Mouse (Mus musculus) embryonic stem cell, embryonic (primary cell): Measurements from ENCODE around the gene Gm39115.
"Not testable (repeated sequence)": the region's sequence is repeated elsewhere in the genome, so short reads cannot be mapped to it uniquely, and the experiment has no call there.

Experiments used
- CTCF ChIA-PET, 4 experiments: fragments of 300-600 bp in 2 of 4; fragments of 350-600 bp in 2 of 4; sonication (Branson Sonifier 250); formaldehyde crosslinking; loops; one replicate each; lab custom pipeline; 2022; ENCODE audit warnings: inconsistent platforms in 2 of 4; lab: Charles Lee
- POLR2A ChIA-PET, 4 experiments: fragments of 300-600 bp in 2 of 4; fragments of 350-600 bp in 2 of 4; sonication (Branson Sonifier 250); formaldehyde crosslinking; loops; one replicate each; lab custom pipeline; 2022; ENCODE audit warnings: antibody characterized with exemption in 4 of 4, inconsistent platforms in 1 of 4; lab: Charles Lee

The Gm39115 gene

DNA sequence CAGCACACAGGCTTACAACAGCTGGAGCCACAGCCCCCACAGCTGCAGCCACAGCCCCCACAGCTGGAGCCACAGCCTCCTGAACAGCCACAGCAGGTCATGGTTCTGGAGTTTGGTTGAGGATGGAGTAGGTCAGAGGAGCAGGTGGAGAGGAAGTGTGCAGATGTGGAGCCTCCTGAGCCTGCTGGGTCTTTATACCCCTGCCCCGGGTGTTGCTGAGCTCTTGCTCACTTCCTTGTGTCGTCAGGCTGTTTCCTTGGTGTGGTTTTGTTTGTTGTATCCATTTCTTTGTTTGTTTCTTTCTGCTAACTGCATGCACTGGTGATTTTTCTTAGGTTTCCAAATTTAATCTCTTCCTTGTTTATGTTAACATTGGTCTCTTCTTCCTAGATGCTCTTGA lies at the start of gene Gm39115:
TSS of gene Gm39115 (minus strand) at position 101 of the 400 bp plus-strand sequence.
- CTCF ChIA-PET, POLR2A ChIA-PET: not testable (repeated sequence)

DNA sequence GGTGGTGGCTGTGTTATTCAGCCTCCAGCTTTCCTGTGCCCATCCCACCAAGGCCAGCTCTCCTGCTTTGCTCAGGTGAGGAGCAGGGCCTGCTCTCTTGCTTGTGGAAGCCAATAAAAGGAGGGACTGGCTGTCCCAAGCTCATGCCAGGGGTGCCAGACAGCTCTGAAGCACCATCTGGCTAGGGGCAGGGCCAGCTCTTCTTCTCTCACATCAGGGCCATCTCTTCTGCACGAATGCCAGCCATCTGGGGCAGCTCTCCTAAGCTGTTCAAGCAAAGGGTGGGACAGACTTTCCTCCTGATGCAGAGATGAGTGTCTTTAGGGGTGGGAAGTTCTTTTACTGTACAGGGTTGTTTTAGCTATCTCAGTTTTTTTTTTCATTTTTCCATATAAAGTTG lies 45.2 kb upstream of the Gm39115 start:
- CTCF ChIA-PET, result interaction anchor here in 1 of 4 experiments (0.6 kb wide), 1 partner anchor 793 kb away, joined by 3 read pairs; no protein-coding TSS in a partner anchor
- POLR2A ChIA-PET, result no interaction called here

DNA sequence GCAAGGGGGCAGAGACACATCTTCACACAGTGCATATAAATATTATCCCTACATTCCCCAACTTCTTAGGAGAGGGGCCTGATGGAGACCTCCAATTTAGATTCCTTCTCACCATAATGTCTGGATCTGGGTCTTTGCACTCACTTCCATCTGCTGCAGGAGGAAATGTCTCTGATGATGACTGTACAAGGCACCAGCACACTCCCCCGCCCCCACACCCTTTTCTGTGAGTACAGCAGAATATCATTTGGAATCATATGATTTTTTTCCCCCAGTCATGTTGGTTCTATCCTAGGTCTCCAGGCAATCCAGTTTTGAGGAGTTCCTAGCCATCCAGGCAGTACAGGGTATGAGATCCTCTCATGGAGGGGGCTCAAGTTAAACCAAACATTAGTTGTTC lies 42.9 kb upstream of the Gm39115 start:
- CTCF ChIA-PET, result no interaction called here

DNA sequence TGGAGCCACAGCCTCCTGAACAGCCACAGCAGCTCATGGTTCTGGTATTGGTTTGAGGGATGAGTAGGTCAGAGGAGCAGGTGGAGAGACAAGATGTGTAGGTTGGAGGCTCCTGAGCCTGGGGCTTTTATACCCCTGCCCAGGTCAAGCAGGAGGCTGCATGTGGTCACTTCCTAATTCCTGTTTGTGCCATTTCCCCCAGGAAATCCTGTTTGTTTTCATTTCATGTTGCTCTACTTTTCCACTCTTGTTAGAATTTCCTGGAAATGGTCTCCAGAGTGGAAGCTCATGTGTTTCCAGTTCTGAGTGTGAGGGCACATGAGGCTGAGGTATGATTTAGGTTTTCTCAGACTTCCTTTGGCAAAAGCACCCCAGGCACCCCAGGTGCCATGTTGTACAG lies 40.1 kb upstream of the Gm39115 start, which contains the start of gene Krtap5-2:
TSS of gene Krtap5-2 (minus strand) at position 101 of the 400 bp plus-strand sequence.
- POLR2A ChIA-PET, result interaction anchor here in 1 of 4 experiments (0.5 kb wide), 1 partner anchor 870 kb away, joined by 3 read pairs; no protein-coding TSS in a partner anchor
- CTCF ChIA-PET, result not testable (repeated sequence)

More for the DNA sequence above, 42.9 kb upstream of the Gm39115 start:
- POLR2A ChIA-PET, result no interaction called here

DNA sequence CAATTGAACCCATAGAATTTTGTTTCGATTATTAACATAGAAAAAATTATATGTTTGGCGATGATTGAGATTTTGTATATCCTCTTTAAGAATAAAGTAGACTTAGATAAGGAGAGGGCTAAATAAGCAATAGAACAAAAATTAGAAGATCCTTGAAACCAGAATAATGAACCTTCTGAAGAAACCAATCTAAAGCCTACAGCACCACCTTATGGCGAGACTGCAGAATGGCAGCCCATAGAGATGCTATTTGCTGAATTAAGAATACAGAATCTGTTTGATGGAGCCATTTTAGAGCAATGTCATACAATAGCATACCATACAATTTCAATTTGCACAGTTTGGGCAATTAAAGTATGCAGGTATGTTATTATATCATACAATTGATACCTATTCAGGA lies 34.0 kb upstream of the Gm39115 start:
- ChIA-PET POLR2A (no interaction called here), CTCF (no interaction called here)

DNA sequence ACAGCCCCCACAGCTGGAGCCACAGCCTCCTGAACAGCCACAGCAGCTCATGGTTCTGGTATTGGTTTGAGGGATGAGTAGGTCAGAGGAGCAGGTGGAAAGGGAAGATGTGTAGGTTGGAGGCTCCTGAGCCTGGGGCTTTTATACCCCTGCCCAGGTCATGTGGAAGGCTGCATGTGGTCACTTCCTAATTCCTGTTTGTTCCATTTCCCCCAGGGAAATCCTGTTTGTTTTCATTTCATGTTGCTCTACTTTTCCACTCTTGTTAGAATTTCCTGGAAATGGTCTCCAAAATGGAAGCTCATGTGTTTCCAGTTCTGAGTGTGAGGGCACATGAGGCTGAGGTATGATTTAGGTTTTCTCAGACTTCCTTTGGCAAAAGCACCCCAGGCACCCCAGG lies 29.8 kb upstream of the Gm39115 start, which contains the start of gene Gm4553:
TSS of gene Gm4553 (minus strand) at position 101 of the 400 bp plus-strand sequence.
- CTCF ChIA-PET, result not testable (repeated sequence)

DNA sequence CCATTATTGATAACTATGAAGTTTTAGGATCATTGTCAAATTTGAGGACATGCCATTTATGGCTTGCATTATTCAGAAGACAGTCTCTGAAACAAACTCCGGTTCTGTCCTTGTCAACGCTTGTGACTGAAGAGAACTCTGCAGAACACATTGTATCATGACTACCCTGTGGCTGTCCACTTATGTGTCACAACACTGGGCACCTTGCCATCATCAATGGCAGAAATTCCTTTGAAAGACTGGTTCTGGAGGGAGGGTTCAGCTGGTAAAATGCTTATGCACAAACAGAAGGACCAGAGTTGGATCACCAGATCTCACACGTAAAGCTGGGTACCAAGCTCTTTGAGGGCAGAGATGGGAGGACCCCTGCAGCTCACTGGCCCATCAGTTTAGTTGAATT lies 23.5 kb upstream of the Gm39115 start:
- ChIA-PET POLR2A (no interaction called here), CTCF (interaction anchor here in 1 of 4 experiments (1.3 kb wide), 1 partner anchor 64 kb away, joined by 3 read pairs; the partner anchor contains the start of gene Dusp8)

More for the DNA sequence above, 29.8 kb upstream of the Gm39115 start, which contains the start of gene Gm4553:
- POLR2A ChIA-PET, result not testable (repeated sequence)

DNA sequence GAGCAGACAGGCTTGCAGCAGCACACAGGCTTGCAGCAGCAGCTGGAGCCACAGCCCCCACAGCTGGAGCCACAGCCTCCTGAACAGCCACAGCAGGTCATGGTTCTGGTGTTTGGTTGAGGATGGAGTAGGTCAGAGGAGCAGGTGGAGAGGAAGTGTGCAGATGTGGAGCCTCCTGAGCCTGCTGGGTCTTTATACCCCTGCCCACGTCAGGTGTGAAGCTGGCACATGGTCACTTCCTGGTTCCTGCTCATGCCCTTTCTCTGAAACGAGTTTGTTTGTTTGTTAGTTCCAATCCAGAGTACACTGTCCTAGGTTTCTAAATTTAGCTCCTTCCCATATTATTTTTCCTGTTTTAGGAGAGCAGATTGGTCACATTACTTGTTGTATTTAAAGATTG lies 21.2 kb upstream of the Gm39115 start, which contains the start of gene Gm29735:
TSS of gene Gm29735 (minus strand) at position 101 of the 400 bp plus-strand sequence.
- CTCF ChIA-PET, result interaction anchor here in 1 of 4 experiments (0.6 kb wide), 1 partner anchor 12 kb away, joined by 4 read pairs; no protein-coding TSS in a partner anchor
- POLR2A ChIA-PET, result not testable (repeated sequence)

DNA sequence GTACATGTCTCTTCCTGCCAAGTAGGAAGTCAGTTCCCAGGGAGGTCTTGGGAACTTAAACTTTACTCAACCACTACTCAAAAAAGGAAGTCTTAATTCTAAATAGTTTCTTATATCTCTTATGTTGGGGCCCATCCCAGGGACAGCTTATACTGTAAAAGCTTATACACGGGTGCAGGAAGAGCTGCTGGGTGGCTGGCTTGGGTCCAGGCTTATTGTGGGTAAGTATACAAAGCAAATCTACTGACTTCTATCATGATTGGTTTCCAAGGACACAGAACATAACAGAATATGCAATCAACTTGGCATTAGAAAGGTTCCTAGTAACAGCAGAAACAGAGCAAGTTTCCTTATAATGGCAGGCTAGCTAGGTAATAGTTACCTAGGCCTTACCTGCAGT lies 19.5 kb upstream of the Gm39115 start:
- POLR2A ChIA-PET, result no interaction called here
- CTCF ChIA-PET, result interaction anchor here in 1 of 4 experiments (0.6 kb wide), 1 partner anchor 94 kb away, joined by 5 read pairs; no protein-coding TSS in a partner anchor

DNA sequence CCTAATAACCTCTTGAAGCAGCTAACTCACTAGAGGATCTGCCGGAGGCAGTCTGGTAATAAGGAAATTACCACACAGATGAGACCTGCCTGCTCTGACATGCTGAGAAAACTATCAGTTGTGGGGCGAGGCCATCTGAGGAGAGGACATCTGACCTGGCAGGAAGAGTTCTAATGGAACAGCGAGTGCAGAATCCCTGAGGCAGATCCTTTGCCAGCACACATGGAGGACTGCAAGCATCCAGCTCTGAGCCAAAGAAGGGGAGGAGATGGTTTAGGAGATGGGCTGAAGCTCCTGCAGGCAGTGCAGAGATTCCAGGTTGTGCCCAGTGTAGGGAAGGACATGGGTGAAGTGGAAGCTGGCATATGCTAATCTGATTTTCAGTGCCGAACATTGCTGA lies 16.4 kb upstream of the Gm39115 start:
- POLR2A ChIA-PET, result no interaction called here
- CTCF ChIA-PET, result interaction anchor here in 2 of 4 experiments (1.2 to 1.3 kb wide), 2 partner anchors 98 to 103 kb away, joined by 3 to 4 read pairs; no protein-coding TSS in a partner anchor

DNA sequence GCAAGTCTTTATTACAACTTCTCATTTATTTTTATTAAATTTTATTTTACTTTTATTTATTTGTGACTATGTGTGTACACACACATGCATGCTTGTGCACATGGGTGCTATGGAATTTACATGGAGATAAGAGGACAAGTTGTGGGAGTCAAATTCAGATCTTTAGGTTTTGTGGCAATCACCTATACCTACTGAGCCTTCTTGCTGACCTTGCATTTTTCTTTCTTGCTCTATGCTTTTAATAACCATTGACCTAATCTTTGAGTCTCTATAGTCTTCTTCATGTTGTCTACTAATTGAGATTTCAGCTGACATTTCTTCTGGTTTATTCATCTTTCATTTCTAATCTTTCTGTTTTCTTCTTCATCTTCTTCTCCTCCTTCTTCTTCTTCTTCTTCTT lies 12.8 kb upstream of the Gm39115 start:
- POLR2A ChIA-PET, result no interaction called here
- CTCF ChIA-PET, result interaction anchor here in 2 of 4 experiments (0.6 to 1.6 kb wide), 2 partner anchors 63 to 101 kb away, joined by 3 to 4 read pairs; no protein-coding TSS in a partner anchor

DNA sequence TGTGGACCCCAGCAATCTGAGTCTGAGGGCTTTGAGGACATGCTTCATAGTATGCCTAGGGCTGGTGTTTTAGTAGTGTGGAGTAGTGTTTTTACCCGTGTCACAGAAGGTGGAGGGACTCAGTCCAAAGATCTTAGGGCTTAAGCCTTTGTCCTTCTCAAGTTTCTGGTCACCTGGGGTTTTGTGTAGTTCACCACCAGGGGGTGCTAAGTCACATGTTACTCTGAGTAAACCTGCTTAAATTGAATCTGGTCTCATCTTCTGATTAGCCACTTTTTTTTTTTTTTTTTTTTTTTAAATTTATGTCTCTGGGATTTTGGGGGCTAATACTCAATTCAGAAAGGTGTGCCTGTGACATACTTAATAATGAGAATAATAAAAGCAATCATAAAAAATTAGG lies 10.2 kb upstream of the Gm39115 start:
- ChIA-PET POLR2A (interaction anchor here in 2 of 4 experiments (0.7 to 0.9 kb wide), 2 partner anchors 17 to 106 kb away, joined by 4 to 5 read pairs; no protein-coding TSS in a partner anchor), CTCF (interaction anchor here (0.6 to 3.0 kb wide), 14 partner anchors 11 to 593 kb away, joined by 3 to 28 read pairs (median 4); no protein-coding TSS in a partner anchor)

DNA sequence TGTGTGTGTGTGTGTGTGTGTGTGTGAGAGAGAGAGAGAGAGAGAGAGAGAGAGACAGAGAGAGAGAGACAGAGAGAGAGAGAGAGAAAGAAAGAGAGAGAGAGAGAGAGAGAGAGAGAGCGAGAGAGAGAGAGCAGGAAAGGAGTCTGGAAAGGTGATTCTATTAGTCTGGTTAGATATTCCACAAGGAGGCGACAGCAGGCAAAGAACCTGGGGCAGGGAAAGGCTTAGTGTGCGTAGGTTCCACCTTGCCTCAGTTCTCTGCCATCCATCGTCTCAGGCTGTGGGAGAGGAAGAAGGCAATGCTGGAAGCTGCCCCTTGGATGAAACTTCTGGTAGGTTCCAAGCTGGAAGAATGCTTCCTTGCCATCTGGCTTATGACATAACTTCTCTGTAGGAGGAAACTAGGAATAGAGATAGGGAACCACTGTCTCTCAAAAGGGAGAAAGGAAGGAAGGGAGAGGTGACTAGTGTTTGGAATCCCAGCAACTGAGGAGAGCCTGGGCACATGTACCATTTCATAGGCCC lies 9.6 kb upstream of the Gm39115 start:
- ChIA-PET POLR2A (interaction anchor here in 2 of 4 experiments (0.7 to 0.9 kb wide), 2 partner anchors 17 to 107 kb away, joined by 4 to 5 read pairs; no protein-coding TSS in a partner anchor), CTCF (interaction anchor here (0.6 to 3.0 kb wide), 14 partner anchors 12 to 139 kb away, joined by 3 to 28 read pairs (median 4); no protein-coding TSS in a partner anchor)

DNA sequence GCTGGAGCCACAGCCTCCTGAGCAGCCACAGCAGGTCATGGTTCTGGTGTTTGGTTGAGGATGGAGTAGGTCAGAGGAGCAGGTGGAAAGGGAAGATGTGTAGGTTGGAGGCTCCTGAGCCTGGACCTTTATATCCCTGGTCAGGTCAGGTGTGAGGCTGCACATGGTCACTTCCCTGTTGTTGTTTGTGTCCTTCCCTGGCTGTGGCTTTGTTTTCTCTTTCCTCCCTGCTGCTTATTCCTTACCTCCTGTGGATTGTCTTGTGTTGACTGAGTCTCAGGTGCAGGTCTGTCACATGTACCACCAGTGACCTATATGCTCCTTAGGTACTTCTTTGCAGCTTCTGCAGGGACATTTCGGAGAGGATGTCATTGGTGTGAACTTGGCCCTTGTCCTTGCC lies 8.7 kb upstream of the Gm39115 start, which contains the start of gene Gm45337:
TSS of gene Gm45337 (minus strand) at position 101 of the 400 bp plus-strand sequence.
- CTCF ChIA-PET, result interaction anchor here (0.6 to 3.0 kb wide), 7 partner anchors 13 to 112 kb away, joined by 3 to 28 read pairs (median 6); no protein-coding TSS in a partner anchor
- POLR2A ChIA-PET, result no interaction called here

DNA sequence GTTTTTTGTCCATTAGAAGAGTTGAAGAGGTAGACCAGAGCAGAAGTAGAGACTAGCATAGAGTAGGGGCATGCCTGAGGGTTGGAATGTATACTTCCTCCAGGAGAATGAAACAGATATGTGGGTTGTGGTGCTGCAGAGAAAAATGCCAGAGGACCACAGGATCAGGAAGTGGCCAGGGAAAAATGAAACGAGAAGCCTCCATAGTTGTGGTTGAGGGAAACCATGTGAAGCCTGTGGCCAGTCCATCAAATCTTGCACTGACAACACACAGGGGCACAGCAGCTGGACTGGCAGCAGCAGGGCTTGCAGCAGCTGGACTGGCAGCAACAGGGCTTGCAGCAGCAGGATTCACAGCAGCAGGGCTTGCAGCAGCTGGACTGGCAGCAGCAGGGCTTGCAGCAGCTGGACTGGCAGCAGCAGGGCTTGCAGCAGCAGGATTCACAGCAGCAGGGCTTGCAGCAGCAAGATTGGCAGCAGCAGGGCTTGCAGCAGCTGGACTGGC lies 7.7 kb upstream of the Gm39115 start:
- POLR2A ChIA-PET, result interaction anchor here in 1 of 4 experiments (0.7 kb wide), 1 partner anchor 924 kb away, joined by 3 read pairs; no protein-coding TSS in a partner anchor
- CTCF ChIA-PET, result interaction anchor here in 2 of 4 experiments (0.5 to 0.7 kb wide), 2 partner anchors 96 to 476 kb away, joined by 3 to 4 read pairs; no protein-coding TSS in a partner anchor

DNA sequence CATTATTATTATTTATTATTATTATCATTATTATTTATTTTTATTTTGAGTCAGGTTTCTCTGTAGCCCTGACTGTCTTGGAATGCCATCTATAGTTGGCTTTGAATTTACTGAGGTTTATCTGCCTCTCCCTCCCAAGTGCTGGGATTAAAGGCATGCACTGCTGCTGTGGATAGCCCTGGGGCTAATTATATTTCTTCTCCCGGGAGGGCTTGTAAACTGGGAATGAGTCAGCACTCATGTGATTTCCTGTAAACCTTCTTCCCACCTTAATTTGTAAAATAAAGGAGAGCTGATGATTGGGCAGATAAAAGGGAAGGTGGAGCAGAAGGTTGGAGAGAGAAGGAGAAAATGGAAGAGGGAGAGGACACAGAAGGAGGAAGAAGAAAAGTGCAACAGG lies 4.9 kb upstream of the Gm39115 start:
- CTCF ChIA-PET, result no interaction called here
- POLR2A ChIA-PET, result interaction anchor here in 2 of 4 experiments (0.6 to 1.5 kb wide), 2 partner anchors 9 to 568 kb away, joined by 3 to 5 read pairs; no protein-coding TSS in a partner anchor

DNA sequence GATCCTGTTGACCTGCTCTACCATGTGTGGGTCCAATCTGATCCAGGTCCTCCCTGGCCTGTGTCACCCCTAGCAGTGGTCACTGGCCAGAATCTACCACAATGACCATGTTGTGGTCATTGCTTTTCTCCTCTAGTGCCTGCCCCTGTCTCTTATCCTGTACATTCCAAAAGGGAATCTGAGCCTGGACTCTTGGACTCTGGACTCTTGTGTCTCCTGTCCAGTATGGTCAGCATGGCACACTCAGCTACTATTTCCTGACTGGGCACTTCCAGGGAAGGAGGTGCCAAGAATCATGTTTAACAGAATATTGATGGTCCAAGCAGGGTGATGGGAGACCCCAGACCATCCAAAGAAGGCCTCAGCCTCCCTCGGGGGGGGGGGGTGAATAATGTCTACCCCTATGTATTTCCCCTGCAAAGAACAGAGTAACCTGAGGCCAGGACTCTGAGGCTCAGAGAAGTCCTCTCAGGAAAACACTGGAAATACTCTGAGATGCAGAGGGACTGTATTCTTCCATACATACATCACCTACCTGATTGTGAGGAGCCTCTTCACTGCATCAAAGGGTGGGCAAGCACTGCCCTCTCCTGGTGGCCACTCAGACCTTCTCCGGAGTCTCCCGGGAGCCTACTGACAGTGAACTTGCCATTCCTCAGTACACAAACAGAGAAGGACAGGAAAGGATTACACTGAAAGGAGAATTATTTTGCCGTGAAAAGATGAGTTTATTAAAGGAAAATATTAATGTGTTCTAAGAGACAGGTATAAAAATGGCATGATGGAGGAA lies 1.4 kb downstream of the Gm39115 start:
- ChIA-PET CTCF (interaction anchor here in 1 of 4 experiments (0.6 kb wide), 1 partner anchor 379 kb away, joined by 3 read pairs; no protein-coding TSS in a partner anchor), POLR2A (no interaction called here)

DNA sequence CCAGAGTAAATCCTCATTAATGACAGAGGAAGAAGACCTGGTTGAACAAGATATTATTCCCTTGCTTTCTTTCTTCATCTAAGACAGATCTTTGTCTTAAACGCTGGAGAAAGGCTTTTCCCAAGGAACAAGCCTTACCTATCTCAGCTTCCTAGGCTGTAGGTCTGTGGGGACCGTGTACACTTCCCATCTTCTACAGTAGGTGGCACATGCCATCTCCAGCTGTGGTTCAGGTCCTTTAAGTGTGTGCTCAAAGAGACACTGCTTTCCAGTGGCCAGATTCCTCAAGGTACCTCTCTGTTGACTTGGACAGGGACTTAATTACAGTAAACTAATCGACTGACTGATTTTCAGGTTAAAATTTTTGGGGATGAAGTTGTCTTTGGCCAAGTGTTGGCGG lies 7.0 kb downstream of the Gm39115 start:
- CTCF ChIA-PET, result interaction anchor here in 2 of 4 experiments (0.7 to 1.7 kb wide), 2 partner anchors 127 kb away, joined by 4 to 5 read pairs; no protein-coding TSS in a partner anchor
- POLR2A ChIA-PET, result no interaction called here
